Mouse (Mus musculus) right cerebral cortex, postnatal 14 days (tissue): ENCODE data around the gene Zfp141.

ENCODE experiments used
- DNase-seq: peaks from one replicate; pipeline ENCODE4 v3.0.0; 2022

Gene Zfp141

GRCm38 (mm10) chr7:42505588-42505987, at the start of gene Zfp141:
Zfp141 (minus strand) TSS chr7:42505740.
- DNase-seq: peak; percentile 79

- no peak for DNase-seq
These were observed 46.2 kb upstream of the Zfp141 start for GRCm38 (mm10) chr7:42551766-42552165.

GRCm38 (mm10) chr7:42505186-42505585, 354 bp downstream of the Zfp141 start:
- DNase-seq: peak; percentile 35

GRCm38 (mm10) chr7:42498248-42498647, 7.3 kb downstream of the Zfp141 start:
- no peak for DNase-seq

- no peak for DNase-seq
These were observed 8.2 kb downstream of the Zfp141 start for GRCm38 (mm10) chr7:42497356-42497755.

GRCm38 (mm10) chr7:42496202-42496601, 9.3 kb downstream of the Zfp141 start:
- DNase-seq: no peak

GRCm38 (mm10) chr7:42490859-42491258, 14.7 kb downstream of the Zfp141 start:
- no peak for DNase-seq

- no peak for DNase-seq
These were observed 15.2 kb downstream of the Zfp141 start for GRCm38 (mm10) chr7:42490358-42490757.

- DNase-seq: no peak
These were observed 50.9 kb downstream of the Zfp141 start for GRCm38 (mm10) chr7:42454640-42455039.

- no peak for DNase-seq
These were observed 54.9 kb downstream of the Zfp141 start for GRCm38 (mm10) chr7:42450618-42451017.

- no peak for DNase-seq
These were observed 57.7 kb downstream of the Zfp141 start, which contains the start of gene 4933421I07Rik for GRCm38 (mm10) chr7:42447850-42448249. 4933421I07Rik (minus strand) TSS chr7:42448120.

- DNase-seq: no peak
These were observed 58.2 kb downstream of the Zfp141 start for GRCm38 (mm10) chr7:42447352-42447751.
